Mouse (Mus musculus): ENCODE measurements around the gene B230219D22Rik. TPM values are rescaled to one million over a fixed set of nuclear protein-coding genes. Genes with fewer than 3 reads are reported as not detected.

The B230219D22Rik gene
- 34.3 and 34.8 TPM in 2 replicates for polyA plus RNA-seq (2015; fragmentation: Nextera tagmentation; extraction: Ambion mirVana)

GRCm38 (mm10) chr13:55692535-55693242, at the start of gene B230219D22Rik:
Gene B230219D22Rik, plus strand, starts transcription at chr13:55693124.
- Histone ChIP-seq H3K27me3 (replicated peaks; ENCODE audit: control insufficient read depth, insufficient read depth, low read length) (no peaks in the 10 kb centered on the region), H3K9me3 (ENCODE audit: control insufficient read depth, low read length) (no peaks in the 10 kb centered on the region), H3K4me2 (ENCODE audit: low read depth, low read length) (peak within 1 kb of the TSS; percentile 56), H3K4me3 (ENCODE audit: low read length) (peak within 1 kb of the TSS; percentile 99), H3K4me1 (ENCODE audit: control insufficient read depth, insufficient read depth, low read length) (peaks cover 15% of the 10 kb centered on the region), H3K9ac (ENCODE audit: low read depth, low read length) (peak within 1 kb of the TSS; percentile 100), H3K27ac (ENCODE audit: low read length) (peak within 1 kb of the TSS; percentile 98), H3K36me3 (ENCODE audit: control insufficient read depth, insufficient read depth, low read length) (no peaks in the 10 kb centered on the region)
- ATAC-seq, result peak; percentile 99
- WGBS, result 1% methylated on average over 51 of the region's 51 CpGs

GRCm38 (mm10) chr13:55644525-55644924, 48.4 kb upstream of the B230219D22Rik start:
- Histone ChIP-seq H3K4me3 (ENCODE audit: low read length) (no peak overlapping the region), H3K27me3 (replicated peaks; ENCODE audit: control insufficient read depth, insufficient read depth, low read length) (no peaks in the 10 kb centered on the region), H3K9me3 (ENCODE audit: control insufficient read depth, low read length) (no peaks in the 10 kb centered on the region), H3K4me1 (ENCODE audit: control insufficient read depth, insufficient read depth, low read length) (no peaks in the 10 kb centered on the region), H3K36me3 (ENCODE audit: control insufficient read depth, insufficient read depth, low read length) (peaks cover 35% of the 10 kb centered on the region), H3K27ac (ENCODE audit: low read length) (no peak overlapping the region), H3K4me2 (ENCODE audit: low read depth, low read length) (no peak overlapping the region), H3K9ac (ENCODE audit: low read depth, low read length) (no peak overlapping the region)
- 95% methylated on average over 2 of the region's 2 CpGs for WGBS
- no peak for ATAC-seq

GRCm38 (mm10) chr13:55650098-55650497, 42.8 kb upstream of the B230219D22Rik start:
- no peaks in the 10 kb centered on the region for H3K4me1 ChIP-seq (ENCODE audit: control insufficient read depth, insufficient read depth, low read length)
- ATAC-seq, result no peak
- H3K9me3 ChIP-seq (ENCODE audit: control insufficient read depth, low read length), result no peaks in the 10 kb centered on the region
- no peak overlapping the region for H3K9ac ChIP-seq (ENCODE audit: low read depth, low read length)
- 87% methylated on average over 12 of the region's 12 CpGs for WGBS
- no peak overlapping the region for H3K4me3 ChIP-seq (ENCODE audit: low read length)
- H3K27me3 ChIP-seq (replicated peaks; ENCODE audit: control insufficient read depth, insufficient read depth, low read length), result no peaks in the 10 kb centered on the region
- H3K27ac ChIP-seq (ENCODE audit: low read length), result no peak overlapping the region
- peaks cover 28% of the 10 kb centered on the region for H3K36me3 ChIP-seq (ENCODE audit: control insufficient read depth, insufficient read depth, low read length)
- no peak overlapping the region for H3K4me2 ChIP-seq (ENCODE audit: low read depth, low read length)

GRCm38 (mm10) chr13:55650980-55651379, 41.9 kb upstream of the B230219D22Rik start:
- Histone ChIP-seq H3K27me3 (replicated peaks; ENCODE audit: control insufficient read depth, insufficient read depth, low read length) (no peaks in the 10 kb centered on the region), H3K9me3 (ENCODE audit: control insufficient read depth, low read length) (no peaks in the 10 kb centered on the region), H3K4me1 (ENCODE audit: control insufficient read depth, insufficient read depth, low read length) (no peaks in the 10 kb centered on the region), H3K9ac (ENCODE audit: low read depth, low read length) (no peak overlapping the region), H3K27ac (ENCODE audit: low read length) (no peak overlapping the region), H3K4me2 (ENCODE audit: low read depth, low read length) (no peak overlapping the region), H3K36me3 (ENCODE audit: control insufficient read depth, insufficient read depth, low read length) (peaks cover 20% of the 10 kb centered on the region), H3K4me3 (ENCODE audit: low read length) (no peak overlapping the region)
- ATAC-seq, result no peak
- WGBS, result 87% methylated on average over 6 of the region's 6 CpGs

- no peak for ATAC-seq
- Histone ChIP-seq H3K9ac (ENCODE audit: low read depth, low read length) (no peak overlapping the region), H3K9me3 (ENCODE audit: control insufficient read depth, low read length) (peaks cover 3% of the 10 kb centered on the region; the same call in 1 of the 2 replicates), H3K4me1 (ENCODE audit: control insufficient read depth, insufficient read depth, low read length) (no peaks in the 10 kb centered on the region), H3K27me3 (replicated peaks; ENCODE audit: control insufficient read depth, insufficient read depth, low read length) (no peaks in the 10 kb centered on the region), H3K27ac (ENCODE audit: low read length) (no peak overlapping the region), H3K36me3 (ENCODE audit: control insufficient read depth, insufficient read depth, low read length) (peaks cover 57% of the 10 kb centered on the region), H3K4me2 (ENCODE audit: low read depth, low read length) (no peak overlapping the region), H3K4me3 (ENCODE audit: low read length) (no peak overlapping the region)
- 80% methylated on average over 6 of the region's 6 CpGs for WGBS
These were observed 24.4 kb upstream of the B230219D22Rik start for GRCm38 (mm10) chr13:55668550-55668949.

GRCm38 (mm10) chr13:55672711-55673110, 20.2 kb upstream of the B230219D22Rik start:
- Histone ChIP-seq H3K4me3 (ENCODE audit: low read length) (no peak overlapping the region), H3K36me3 (ENCODE audit: control insufficient read depth, insufficient read depth, low read length) (peaks cover 39% of the 10 kb centered on the region), H3K9ac (ENCODE audit: low read depth, low read length) (no peak overlapping the region), H3K4me2 (ENCODE audit: low read depth, low read length) (no peak overlapping the region), H3K9me3 (ENCODE audit: control insufficient read depth, low read length) (peaks cover 3% of the 10 kb centered on the region; the same call in 1 of the 2 replicates), H3K27me3 (replicated peaks; ENCODE audit: control insufficient read depth, insufficient read depth, low read length) (no peaks in the 10 kb centered on the region), H3K4me1 (ENCODE audit: control insufficient read depth, insufficient read depth, low read length) (no peaks in the 10 kb centered on the region), H3K27ac (ENCODE audit: low read length) (no peak overlapping the region)
- WGBS, result 91% methylated on average over 6 of the region's 6 CpGs
- ATAC-seq, result no peak

- 53% methylated on average over 8 of the region's 8 CpGs for whole genome bisulfite sequencing
- Histone ChIP-seq H3K4me2 (ENCODE audit: low read depth, low read length) (no peak overlapping the region), H3K36me3 (ENCODE audit: control insufficient read depth, insufficient read depth, low read length) (peaks cover 16% of the 10 kb centered on the region), H3K9ac (ENCODE audit: low read depth, low read length) (no peak overlapping the region), H3K4me3 (ENCODE audit: low read length) (no peak overlapping the region), H3K27me3 (replicated peaks; ENCODE audit: control insufficient read depth, insufficient read depth, low read length) (no peaks in the 10 kb centered on the region), H3K4me1 (ENCODE audit: control insufficient read depth, insufficient read depth, low read length) (no peaks in the 10 kb centered on the region), H3K9me3 (ENCODE audit: control insufficient read depth, low read length) (no peaks in the 10 kb centered on the region), H3K27ac (ENCODE audit: low read length) (no peak overlapping the region)
- ATAC-seq, result no peak
These were observed 15.6 kb upstream of the B230219D22Rik start for GRCm38 (mm10) chr13:55677364-55677763.

GRCm38 (mm10) chr13:55682201-55682600, 10.7 kb upstream of the B230219D22Rik start:
- peaks cover 7% of the 10 kb centered on the region; the same call in 1 of the 2 replicates for H3K36me3 ChIP-seq (ENCODE audit: control insufficient read depth, insufficient read depth, low read length)
- 82% methylated on average over 9 of the region's 9 CpGs for WGBS

GRCm38 (mm10) chr13:55683581-55683980, 9.3 kb upstream of the B230219D22Rik start:
- WGBS, result 94% methylated on average over 3 of the region's 3 CpGs

More at GRCm38 (mm10) chr13:55682201-55682600, 10.7 kb upstream of the B230219D22Rik start:
- no peak overlapping the region for H3K4me2 ChIP-seq (ENCODE audit: low read depth, low read length)
- no peak overlapping the region for H3K27ac ChIP-seq (ENCODE audit: low read length)
- ATAC-seq, result no peak
- no peaks in the 10 kb centered on the region for H3K9me3 ChIP-seq (ENCODE audit: control insufficient read depth, low read length)
- H3K4me3 ChIP-seq (ENCODE audit: low read length), result no peak overlapping the region
- no peaks in the 10 kb centered on the region for H3K4me1 ChIP-seq (ENCODE audit: control insufficient read depth, insufficient read depth, low read length)
- no peaks in the 10 kb centered on the region for H3K27me3 ChIP-seq (replicated peaks; ENCODE audit: control insufficient read depth, insufficient read depth, low read length)
- no peak overlapping the region for H3K9ac ChIP-seq (ENCODE audit: low read depth, low read length)

More at GRCm38 (mm10) chr13:55683581-55683980, 9.3 kb upstream of the B230219D22Rik start:
- no peaks in the 10 kb centered on the region for H3K27me3 ChIP-seq (replicated peaks; ENCODE audit: control insufficient read depth, insufficient read depth, low read length)
- H3K36me3 ChIP-seq (ENCODE audit: control insufficient read depth, insufficient read depth, low read length), result no peaks in the 10 kb centered on the region
- H3K9ac ChIP-seq (ENCODE audit: low read depth, low read length), result no peak overlapping the region
- H3K9me3 ChIP-seq (ENCODE audit: control insufficient read depth, low read length), result no peaks in the 10 kb centered on the region
- H3K4me3 ChIP-seq (ENCODE audit: low read length), result no peak overlapping the region
- no peak overlapping the region for H3K27ac ChIP-seq (ENCODE audit: low read length)
- H3K4me1 ChIP-seq (ENCODE audit: control insufficient read depth, insufficient read depth, low read length), result no peaks in the 10 kb centered on the region
- no peak for ATAC-seq
- no peak overlapping the region for H3K4me2 ChIP-seq (ENCODE audit: low read depth, low read length)

Data from intestine, embryonic 16.5 days (tissue).